Mouse (Mus musculus): ENCODE data around the gene Mrvi1. TPM values are rescaled to one million over a fixed set of nuclear protein-coding genes. Genes with fewer than 3 reads are reported as not detected.

Gene Mrvi1
- polyA plus RNA-seq, 1 experiment: 1.2 TPM

GRCm38 (mm10) chr7:110983621-110984020 lies 1.4 kb upstream of the Mrvi1 start:
- no peak for TF ChIP-seq POLR2AphosphoS2 (IDR thresholded peaks at IDR 0.05; ENCODE audit: insufficient read length, low read depth)
- no peak for TF ChIP-seq TCF12 (IDR thresholded peaks at IDR 0.05; ENCODE audit: insufficient read depth, poor library complexity, severe bottlenecking)
- TF ChIP-seq CEBPB (IDR thresholded peaks at IDR 0.05; ENCODE audit: insufficient read depth, poor library complexity, severe bottlenecking): no peak
- TF ChIP-seq REST (IDR thresholded peaks at IDR 0.05; ENCODE audit: insufficient read depth, insufficient read length): no peak
- no peak for TF ChIP-seq MYOG (IDR thresholded peaks at IDR 0.05; ENCODE audit: control insufficient read depth in 1 of 3, insufficient read depth in 1 of 3, insufficient read length in 2 of 3, low read depth in 2 of 3)
- TF ChIP-seq E2F4 (IDR thresholded peaks at IDR 0.05; ENCODE audit: insufficient read depth): no peak
- TF ChIP-seq MYOD1 (IDR thresholded peaks at IDR 0.05; ENCODE audit: control insufficient read depth in 1 of 3, insufficient read length in 2 of 3, low read depth in 2 of 3): no peak
- TF ChIP-seq SRF (IDR thresholded peaks at IDR 0.05; ENCODE audit: control insufficient read depth, insufficient read length, low read depth): no peak
- no peak for TF ChIP-seq USF1 (IDR thresholded peaks at IDR 0.05; ENCODE audit: low read depth)
- no peak for TF ChIP-seq POLR2A (IDR thresholded peaks at IDR 0.05; ENCODE audit: insufficient read length, low read depth)
- TF ChIP-seq TCF3 (IDR thresholded peaks at IDR 0.05; ENCODE audit: insufficient read length, low read depth): no peak
- TF ChIP-seq MAX (IDR thresholded peaks at IDR 0.05; ENCODE audit: low read depth): no peak
- no peaks in the 10 kb centered on the region for H3K27me3 ChIP-seq (ENCODE audit: control insufficient read depth, insufficient read depth, insufficient read length)
- H3K36me3 ChIP-seq (ENCODE audit: control insufficient read depth, insufficient read depth): no peaks in the 10 kb centered on the region
- no peaks in the 10 kb centered on the region for H3K79me2 ChIP-seq (ENCODE audit: control insufficient read depth, insufficient read depth)
- no peak overlapping the region for H3K4me3 ChIP-seq
- no peak overlapping the region for H3K4me2 ChIP-seq (ENCODE audit: low read depth)
- H3ac ChIP-seq (ENCODE audit: control insufficient read depth, insufficient read length): no peak overlapping the region

GRCm38 (mm10) chr7:110982764-110983163 lies 503 bp upstream of the Mrvi1 start:
- no peaks in the 10 kb centered on the region for H3K27me3 ChIP-seq (ENCODE audit: control insufficient read depth, insufficient read depth, insufficient read length)
- no peak overlapping the region for H3K4me3 ChIP-seq
- no peak overlapping the region for H3K4me2 ChIP-seq (ENCODE audit: low read depth)
- H3K79me2 ChIP-seq (ENCODE audit: control insufficient read depth, insufficient read depth): no peaks in the 10 kb centered on the region
- no peak for TF ChIP-seq POLR2AphosphoS2 (IDR thresholded peaks at IDR 0.05; ENCODE audit: insufficient read length, low read depth)
- no peak for TF ChIP-seq MYOG (IDR thresholded peaks at IDR 0.05; ENCODE audit: control insufficient read depth in 1 of 3, insufficient read depth in 1 of 3, insufficient read length in 2 of 3, low read depth in 2 of 3)
- TF ChIP-seq CEBPB (IDR thresholded peaks at IDR 0.05; ENCODE audit: insufficient read depth, poor library complexity, severe bottlenecking): no peak
- no peak for TF ChIP-seq TCF12 (IDR thresholded peaks at IDR 0.05; ENCODE audit: insufficient read depth, poor library complexity, severe bottlenecking)
- TF ChIP-seq REST (IDR thresholded peaks at IDR 0.05; ENCODE audit: insufficient read depth, insufficient read length): no peak
- TF ChIP-seq SRF (IDR thresholded peaks at IDR 0.05; ENCODE audit: control insufficient read depth, insufficient read length, low read depth): no peak
- TF ChIP-seq POLR2A (IDR thresholded peaks at IDR 0.05; ENCODE audit: insufficient read length, low read depth): no peak
- no peak for TF ChIP-seq TCF3 (IDR thresholded peaks at IDR 0.05; ENCODE audit: insufficient read length, low read depth)
- TF ChIP-seq MAX (IDR thresholded peaks at IDR 0.05; ENCODE audit: low read depth): no peak
- no peak for TF ChIP-seq E2F4 (IDR thresholded peaks at IDR 0.05; ENCODE audit: insufficient read depth)
- no peak for TF ChIP-seq USF1 (IDR thresholded peaks at IDR 0.05; ENCODE audit: low read depth)
- no peak for TF ChIP-seq MYOD1 (IDR thresholded peaks at IDR 0.05; ENCODE audit: control insufficient read depth in 1 of 3, insufficient read length in 2 of 3, low read depth in 2 of 3)
- H3ac ChIP-seq (ENCODE audit: control insufficient read depth, insufficient read length): no peak overlapping the region
- H3K36me3 ChIP-seq (ENCODE audit: control insufficient read depth, insufficient read depth): no peaks in the 10 kb centered on the region

- H3K4me2 ChIP-seq (ENCODE audit: low read depth): no peak overlapping the region
- H3K79me2 ChIP-seq (ENCODE audit: control insufficient read depth, insufficient read depth): no peaks in the 10 kb centered on the region
- no peaks in the 10 kb centered on the region for H3K36me3 ChIP-seq (ENCODE audit: control insufficient read depth, insufficient read depth)
- TF ChIP-seq TCF12 (IDR thresholded peaks at IDR 0.05; ENCODE audit: insufficient read depth, poor library complexity, severe bottlenecking) (no peak), MYOD1 (IDR thresholded peaks at IDR 0.05; ENCODE audit: control insufficient read depth in 1 of 3, insufficient read length in 2 of 3, low read depth in 2 of 3) (peak in 1 of 3 experiments; percentile 65), E2F4 (IDR thresholded peaks at IDR 0.05; ENCODE audit: insufficient read depth) (no peak)
- no peaks in the 10 kb centered on the region for H3K27me3 ChIP-seq (ENCODE audit: control insufficient read depth, insufficient read depth, insufficient read length)
- no peak overlapping the region for H3ac ChIP-seq (ENCODE audit: control insufficient read depth, insufficient read length)
- no peak overlapping the region for H3K4me3 ChIP-seq
These were observed 1.2 kb downstream of the Mrvi1 start for GRCm38 (mm10) chr7:110981036-110981435.

GRCm38 (mm10) chr7:110977699-110978392 lies 4.4 kb downstream of the Mrvi1 start:
- no peaks in the 10 kb centered on the region for H3K27me3 ChIP-seq (ENCODE audit: control insufficient read depth, insufficient read depth, insufficient read length)
- no peaks in the 10 kb centered on the region for H3K79me2 ChIP-seq (ENCODE audit: control insufficient read depth, insufficient read depth)
- no peak overlapping the region for H3ac ChIP-seq (ENCODE audit: control insufficient read depth, insufficient read length)
- no peaks in the 10 kb centered on the region for H3K36me3 ChIP-seq (ENCODE audit: control insufficient read depth, insufficient read depth)
- TF ChIP-seq TCF12 (IDR thresholded peaks at IDR 0.05; ENCODE audit: insufficient read depth, poor library complexity, severe bottlenecking) (no peak), E2F4 (IDR thresholded peaks at IDR 0.05; ENCODE audit: insufficient read depth) (no peak), USF1 (IDR thresholded peaks at IDR 0.05; ENCODE audit: low read depth) (no peak), TCF3 (IDR thresholded peaks at IDR 0.05; ENCODE audit: insufficient read length, low read depth) (no peak), REST (IDR thresholded peaks at IDR 0.05; ENCODE audit: insufficient read depth, insufficient read length) (no peak), POLR2A (IDR thresholded peaks at IDR 0.05; ENCODE audit: insufficient read length, low read depth) (no peak), SRF (IDR thresholded peaks at IDR 0.05; ENCODE audit: control insufficient read depth, insufficient read length, low read depth) (no peak), CEBPB (IDR thresholded peaks at IDR 0.05; ENCODE audit: insufficient read depth, poor library complexity, severe bottlenecking) (no peak), MAX (IDR thresholded peaks at IDR 0.05; ENCODE audit: low read depth) (no peak), POLR2AphosphoS2 (IDR thresholded peaks at IDR 0.05; ENCODE audit: insufficient read length, low read depth) (no peak), MYOG (IDR thresholded peaks at IDR 0.05; ENCODE audit: control insufficient read depth in 1 of 3, insufficient read depth in 1 of 3, insufficient read length in 2 of 3, low read depth in 2 of 3) (no peak), MYOD1 (IDR thresholded peaks at IDR 0.05; ENCODE audit: control insufficient read depth in 1 of 3, insufficient read length in 2 of 3, low read depth in 2 of 3) (no peak)
- H3K4me3 ChIP-seq: no peak overlapping the region
- H3K4me2 ChIP-seq (ENCODE audit: low read depth): no peak overlapping the region
